Mouse (Mus musculus) frontal cortex, adult 2 months (tissue): ENCODE results near the gene Fbxo42. TPM values are rescaled to one million over a fixed set of nuclear protein-coding genes. Genes with fewer than 3 reads are reported as not detected.

Experiments used
- DNase-seq, 2 experiments: peaks; one replicate each; pipeline ENCODE4 v3.0.0; 2022; ENCODE audit warnings: low spot score in 1 of 2; ENCODE audit errors: extremely low spot score in 1 of 2
- polyA plus RNA-seq: library from polyadenylated mRNA; depleted of rRNA; stranded (reverse); fragments of >200 nt; gene quantifications from 2 replicates; pipeline ENCODE4 v1.2.3, GENCODE M21; 2012

The Fbxo42 gene
- polyA plus RNA-seq, 1 experiment = 20.9 TPM

GRCm38 (mm10) chr4:141211646-141212045 is 63.9 kb downstream of the Fbxo42 start:
- DNase-seq = no peak

GRCm38 (mm10) chr4:141212892-141213291 is 65.2 kb downstream of the Fbxo42 start:
- no peak for DNase-seq

- no peak for DNase-seq
These were observed 65.6 kb downstream of the Fbxo42 start for GRCm38 (mm10) chr4:141213342-141213741.

- DNase-seq = peak; percentile 85 to 97
These were observed 66.1 kb downstream of the Fbxo42 start, which contains the start of gene Rsg1 for GRCm38 (mm10) chr4:141213770-141214336. Gene Rsg1 (plus strand): TSS chr4:141213956.

- DNase-seq = no peak
These were observed 66.7 kb downstream of the Fbxo42 start for GRCm38 (mm10) chr4:141214337-141214851.

GRCm38 (mm10) chr4:141219583-141220213 is 72.0 kb downstream of the Fbxo42 start:
- no peak for DNase-seq

GRCm38 (mm10) chr4:141221848-141222247 is 74.1 kb downstream of the Fbxo42 start:
- DNase-seq = no peak

- DNase-seq = no peak
These were observed 75.0 kb downstream of the Fbxo42 start for GRCm38 (mm10) chr4:141222752-141223151.

GRCm38 (mm10) chr4:141228687-141229086 is 81.0 kb downstream of the Fbxo42 start:
- DNase-seq = no peak

GRCm38 (mm10) chr4:141233196-141233595 is 85.5 kb downstream of the Fbxo42 start:
- no peak for DNase-seq

- DNase-seq = no peak
These were observed 87.9 kb downstream of the Fbxo42 start for GRCm38 (mm10) chr4:141235537-141236111.

GRCm38 (mm10) chr4:141236856-141237255 is 89.1 kb downstream of the Fbxo42 start:
- DNase-seq = no peak

GRCm38 (mm10) chr4:141238492-141239387 is 91.0 kb downstream of the Fbxo42 start:
- no peak for DNase-seq

- DNase-seq = peak in 1 of 2 experiments; percentile 64
These were observed 91.8 kb downstream of the Fbxo42 start, which contains the start of gene Arhgef19 for GRCm38 (mm10) chr4:141239388-141240125. Gene Arhgef19 (plus strand): TSS chr4:141239499.

GRCm38 (mm10) chr4:141240617-141241016 is 92.9 kb downstream of the Fbxo42 start:
- DNase-seq = no peak

GRCm38 (mm10) chr4:141241861-141242260 is 94.1 kb downstream of the Fbxo42 start:
- no peak for DNase-seq

- peak; percentile 26 to 38 for DNase-seq
These were observed 95.0 kb downstream of the Fbxo42 start for GRCm38 (mm10) chr4:141242651-141243241.

- DNase-seq = no peak
These were observed 95.9 kb downstream of the Fbxo42 start for GRCm38 (mm10) chr4:141243636-141244035.

- DNase-seq = peak in 1 of 2 experiments; percentile 45
These were observed 96.7 kb downstream of the Fbxo42 start for GRCm38 (mm10) chr4:141244401-141244800.
